Comparison of ENCODE assay signal across 17 mouse cellular contexts in genomic region chr10:18339386-18339785, GRCm38 (mm10).
"Had no signal": no experiment of that assay in that cellular context is flagged by ENCODE, and none has a peak within 500 bp of the region (broad histone marks: within the 10 kb centered on the region; RNA-seq: fewer than 3 reads in every experiment).

No protein-coding gene starts in this region.

- DNase-seq: kidney, adult 11 months; kidney, adult 8-10 months; kidney, postnatal 36 days; layer of hippocampus, postnatal 36 days; liver, embryonic 13.5 days; lung, postnatal 10 days; retina, postnatal 1 day; thymus, adult 18-20 months; thymus, postnatal 36 days had no signal

- H3K4me3 ChIP-seq: intestine, embryonic 15.5 days; left cerebral cortex, adult 2 months; liver, embryonic 13.5 days; megakaryocyte, embryonic 14.5 days; midbrain, embryonic 10.5 days; midbrain, embryonic 13.5 days; myocyte; neural tube, embryonic 13.5 days had no signal

- H3K4me2 ChIP-seq: intestine, embryonic 15.5 days; liver, embryonic 13.5 days; midbrain, embryonic 13.5 days; neural tube, embryonic 13.5 days had no signal

- H3K27ac ChIP-seq: intestine, embryonic 15.5 days; left cerebral cortex, adult 2 months; liver, embryonic 13.5 days; midbrain, embryonic 10.5 days; midbrain, embryonic 13.5 days; neural tube, embryonic 13.5 days had no signal

- ATAC-seq: intestine, embryonic 15.5 days; midbrain, embryonic 13.5 days; midbrain, embryonic 16.5 days had no signal

- H3K27me3 ChIP-seq: intestine, embryonic 15.5 days; liver, embryonic 13.5 days; megakaryocyte, embryonic 14.5 days; neural tube, embryonic 13.5 days had no signal

- H3K4me1 ChIP-seq: intestine, embryonic 15.5 days; liver, embryonic 13.5 days; megakaryocyte, embryonic 14.5 days; midbrain, embryonic 13.5 days had no signal

- H3K36me3 ChIP-seq: intestine, embryonic 15.5 days; liver, embryonic 13.5 days; midbrain, embryonic 13.5 days; neural tube, embryonic 13.5 days had no signal

- H3K9ac ChIP-seq: intestine, embryonic 15.5 days; liver, embryonic 13.5 days; midbrain, embryonic 13.5 days; neural tube, embryonic 13.5 days had no signal

- H3K9me3 ChIP-seq: intestine, embryonic 15.5 days; liver, embryonic 13.5 days; megakaryocyte, embryonic 14.5 days; midbrain, embryonic 10.5 days; midbrain, embryonic 13.5 days; neural tube, embryonic 13.5 days had no signal
